Mouse (Mus musculus): Measurements from ENCODE around the gene Gm49380. TPM values are rescaled to one million over a fixed set of nuclear protein-coding genes. Genes with fewer than 3 reads are reported as not detected.

Gene Gm49380
- polyA plus RNA-seq, 1 experiment: 0.67 TPM

DNA sequence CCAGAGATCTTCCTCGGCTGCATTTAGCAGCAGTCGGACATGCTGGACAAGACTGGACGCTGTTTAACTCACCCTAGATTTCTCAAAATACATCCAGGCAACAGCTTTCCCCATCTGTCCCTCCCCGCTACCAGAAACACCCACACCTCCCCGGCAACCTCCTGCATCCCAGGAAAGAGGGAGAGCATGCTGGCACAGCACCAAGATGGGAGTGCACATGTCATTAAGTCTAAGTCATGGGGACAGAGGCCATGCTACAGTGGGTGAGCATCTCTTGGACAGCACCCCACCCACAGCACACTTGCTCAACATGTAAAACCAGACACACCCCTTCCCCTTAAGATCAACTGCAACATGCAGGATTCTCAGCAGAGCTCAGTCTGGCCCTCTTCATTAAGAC is 32.3 kb downstream of the Gm49380 start:
- Histone ChIP-seq H3K4me1 (ENCODE audit: control insufficient read depth, insufficient read depth, low read length) (no peaks in the 10 kb centered on the region), H3K27me3 (ENCODE audit: control insufficient read depth, insufficient read depth, low read length, poor library complexity, severe bottlenecking) (no peaks in the 10 kb centered on the region)

DNA sequence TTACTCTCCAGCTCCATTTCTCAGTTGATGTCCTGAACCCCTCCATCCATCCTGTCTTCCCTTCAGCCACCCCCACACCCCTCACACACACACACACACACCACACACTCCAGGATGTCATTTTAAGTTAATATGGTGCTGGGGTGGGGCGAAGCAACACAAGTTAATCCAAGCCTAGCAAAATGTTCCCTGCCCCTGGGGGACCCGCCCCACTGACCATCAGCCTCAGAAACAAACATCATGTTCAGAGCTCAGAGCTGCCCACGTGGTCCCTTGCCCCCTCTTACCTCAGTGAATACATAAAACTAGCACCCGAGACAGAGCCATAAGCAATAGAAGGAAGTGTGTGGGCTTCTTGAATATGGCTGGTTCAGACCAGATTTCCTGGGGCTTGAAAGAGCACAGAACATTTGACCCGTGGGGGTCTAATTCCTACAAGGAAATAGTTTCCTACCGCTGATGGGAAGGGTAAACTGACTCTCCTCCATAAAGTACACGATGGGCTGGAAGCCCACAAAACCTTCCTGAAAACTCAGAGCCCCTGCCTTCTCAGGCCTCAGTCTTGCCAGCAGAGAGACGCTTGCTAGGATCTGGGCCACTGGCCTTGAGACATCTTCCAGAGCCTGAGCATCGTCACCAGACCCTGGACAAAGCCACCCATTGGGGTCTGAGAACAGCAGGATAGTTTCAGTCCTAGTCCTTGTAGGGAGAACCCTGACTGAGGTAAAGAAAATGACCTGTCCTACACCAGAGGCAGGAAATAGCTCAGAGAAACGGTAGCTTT is 33.1 kb downstream of the Gm49380 start:
- no peak overlapping the region for H3K27ac ChIP-seq (ENCODE audit: insufficient read depth, low read length)
- no peaks in the 10 kb centered on the region for H3K4me1 ChIP-seq (ENCODE audit: control insufficient read depth, insufficient read depth, low read length)
- no peaks in the 10 kb centered on the region for H3K27me3 ChIP-seq (ENCODE audit: control insufficient read depth, insufficient read depth, low read length, poor library complexity, severe bottlenecking)
- no peak overlapping the region for H3K4me3 ChIP-seq (ENCODE audit: low read depth, low read length)
- TF ChIP-seq CTCF (IDR thresholded peaks at IDR 0.05; ENCODE audit: low read depth, low read length) (no peak), EP300 (IDR thresholded peaks at IDR 0.05; ENCODE audit: insufficient read depth, low read depth, low read length) (no peak), POLR2A (IDR thresholded peaks at IDR 0.05; ENCODE audit: insufficient read depth, low read length) (no peak)
- no peaks in the 10 kb centered on the region for H3K9me3 ChIP-seq (replicated peaks; ENCODE audit: control insufficient read depth, insufficient read depth, low read length, poor library complexity, severe bottlenecking)
- H3K9ac ChIP-seq (ENCODE audit: low read depth, poor library complexity, severe bottlenecking): no peak overlapping the region
- no peaks in the 10 kb centered on the region for H3K36me3 ChIP-seq (ENCODE audit: control insufficient read depth, insufficient read depth, low read length, poor library complexity, severe bottlenecking)

More for the DNA sequence above, 32.3 kb downstream of the Gm49380 start:
- no peak overlapping the region for H3K9ac ChIP-seq (ENCODE audit: low read depth, poor library complexity, severe bottlenecking)
- TF ChIP-seq EP300 (IDR thresholded peaks at IDR 0.05; ENCODE audit: insufficient read depth, low read depth, low read length) (no peak), CTCF (IDR thresholded peaks at IDR 0.05; ENCODE audit: low read depth, low read length) (no peak), POLR2A (IDR thresholded peaks at IDR 0.05; ENCODE audit: insufficient read depth, low read length) (no peak)
- H3K4me3 ChIP-seq (ENCODE audit: low read depth, low read length): no peak overlapping the region
- H3K27ac ChIP-seq (ENCODE audit: insufficient read depth, low read length): no peak overlapping the region
- no peaks in the 10 kb centered on the region for H3K9me3 ChIP-seq (replicated peaks; ENCODE audit: control insufficient read depth, insufficient read depth, low read length, poor library complexity, severe bottlenecking)
- no peaks in the 10 kb centered on the region for H3K36me3 ChIP-seq (ENCODE audit: control insufficient read depth, insufficient read depth, low read length, poor library complexity, severe bottlenecking)

DNA sequence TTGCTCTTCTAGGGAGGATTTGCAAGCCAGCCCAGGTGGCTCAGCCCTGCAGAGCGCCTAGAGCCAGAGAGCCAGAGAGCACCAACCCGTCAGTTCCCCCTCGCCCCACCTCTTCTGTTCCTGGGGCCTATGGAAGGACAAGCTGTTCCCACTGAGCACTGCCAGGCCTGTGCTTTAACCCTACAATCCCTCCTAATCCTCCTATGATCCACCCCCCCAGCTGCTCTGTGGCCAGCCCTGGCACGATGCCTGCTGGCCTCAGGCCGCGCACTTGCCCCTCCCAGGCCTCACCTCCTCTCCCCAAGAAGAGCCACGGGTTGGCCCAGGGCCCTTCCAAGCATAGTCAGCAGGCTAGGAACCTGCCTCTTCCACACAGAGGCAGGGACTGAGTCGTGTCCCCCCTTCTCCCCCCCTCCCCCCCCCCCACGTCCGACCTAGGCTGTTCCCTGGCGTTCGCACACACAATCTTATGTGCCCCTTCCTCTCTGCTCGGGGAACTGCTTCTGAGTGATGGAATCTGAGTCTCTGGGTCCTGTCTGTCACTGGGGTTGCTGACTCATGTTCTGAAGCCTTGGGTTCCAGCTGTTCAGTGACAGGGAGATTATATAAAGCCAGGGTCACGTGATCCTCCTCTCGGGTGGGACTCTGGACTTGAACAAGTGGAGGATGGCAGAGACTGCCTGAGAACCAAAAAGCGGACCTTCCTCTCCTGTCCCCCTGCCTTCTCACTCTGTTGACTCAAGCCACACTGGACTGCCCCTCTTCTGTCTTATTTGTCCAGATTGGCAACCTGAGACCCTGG is 34.1 kb downstream of the Gm49380 start:
- Histone ChIP-seq H3K9me3 (replicated peaks; ENCODE audit: control insufficient read depth, insufficient read depth, low read length, poor library complexity, severe bottlenecking) (no peaks in the 10 kb centered on the region), H3K9ac (ENCODE audit: low read depth, poor library complexity, severe bottlenecking) (no peak overlapping the region), H3K4me3 (ENCODE audit: low read depth, low read length) (no peak overlapping the region), H3K27me3 (ENCODE audit: control insufficient read depth, insufficient read depth, low read length, poor library complexity, severe bottlenecking) (no peaks in the 10 kb centered on the region), H3K4me1 (ENCODE audit: control insufficient read depth, insufficient read depth, low read length) (no peaks in the 10 kb centered on the region), H3K27ac (ENCODE audit: insufficient read depth, low read length) (no peak overlapping the region), H3K36me3 (ENCODE audit: control insufficient read depth, insufficient read depth, low read length, poor library complexity, severe bottlenecking) (no peaks in the 10 kb centered on the region)
- TF ChIP-seq POLR2A (IDR thresholded peaks at IDR 0.05; ENCODE audit: insufficient read depth, low read length) (no peak), EP300 (IDR thresholded peaks at IDR 0.05; ENCODE audit: insufficient read depth, low read depth, low read length) (no peak), CTCF (IDR thresholded peaks at IDR 0.05; ENCODE audit: low read depth, low read length) (no peak)

DNA sequence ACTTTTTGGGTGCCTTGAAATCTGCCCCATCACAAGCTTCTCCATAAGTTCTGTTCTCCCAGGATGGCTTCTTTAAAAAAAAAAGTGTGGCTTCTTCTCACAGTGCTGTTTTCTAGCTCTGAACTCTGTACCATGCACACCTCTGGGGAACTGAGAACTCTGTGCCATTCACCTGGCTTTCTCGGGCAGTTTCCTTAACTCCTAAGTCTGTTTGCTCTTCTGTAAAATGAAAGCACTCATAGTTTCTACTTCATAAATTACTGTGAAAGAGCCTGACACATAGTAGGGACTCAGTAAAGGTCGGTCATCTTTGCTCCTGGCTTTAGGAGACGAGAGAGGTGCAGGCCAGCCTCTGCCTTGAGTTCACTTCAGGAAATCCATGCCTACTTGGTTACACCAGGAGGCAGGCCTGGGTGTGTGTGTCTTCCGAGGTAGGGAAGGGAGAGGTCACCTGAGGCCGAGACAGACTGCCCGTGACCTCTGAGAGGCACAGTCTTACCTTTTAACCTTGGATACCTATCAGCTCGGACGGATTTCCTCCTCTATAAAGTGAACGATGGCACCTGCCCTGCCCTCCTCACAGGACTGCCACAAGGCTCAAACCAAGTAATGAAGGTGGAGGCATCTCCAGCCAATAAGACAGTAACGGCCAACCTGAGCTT is 35.0 kb downstream of the Gm49380 start:
- no peak overlapping the region for H3K9ac ChIP-seq (ENCODE audit: low read depth, poor library complexity, severe bottlenecking)
- no peaks in the 10 kb centered on the region for H3K36me3 ChIP-seq (ENCODE audit: control insufficient read depth, insufficient read depth, low read length, poor library complexity, severe bottlenecking)
- H3K4me1 ChIP-seq (ENCODE audit: control insufficient read depth, insufficient read depth, low read length): no peaks in the 10 kb centered on the region
- TF ChIP-seq EP300 (IDR thresholded peaks at IDR 0.05; ENCODE audit: insufficient read depth, low read depth, low read length) (no peak), CTCF (IDR thresholded peaks at IDR 0.05; ENCODE audit: low read depth, low read length) (no peak), POLR2A (IDR thresholded peaks at IDR 0.05; ENCODE audit: insufficient read depth, low read length) (no peak)
- H3K9me3 ChIP-seq (replicated peaks; ENCODE audit: control insufficient read depth, insufficient read depth, low read length, poor library complexity, severe bottlenecking): no peaks in the 10 kb centered on the region
- no peak overlapping the region for H3K27ac ChIP-seq (ENCODE audit: insufficient read depth, low read length)
- H3K27me3 ChIP-seq (ENCODE audit: control insufficient read depth, insufficient read depth, low read length, poor library complexity, severe bottlenecking): no peaks in the 10 kb centered on the region
- no peak overlapping the region for H3K4me3 ChIP-seq (ENCODE audit: low read depth, low read length)

DNA sequence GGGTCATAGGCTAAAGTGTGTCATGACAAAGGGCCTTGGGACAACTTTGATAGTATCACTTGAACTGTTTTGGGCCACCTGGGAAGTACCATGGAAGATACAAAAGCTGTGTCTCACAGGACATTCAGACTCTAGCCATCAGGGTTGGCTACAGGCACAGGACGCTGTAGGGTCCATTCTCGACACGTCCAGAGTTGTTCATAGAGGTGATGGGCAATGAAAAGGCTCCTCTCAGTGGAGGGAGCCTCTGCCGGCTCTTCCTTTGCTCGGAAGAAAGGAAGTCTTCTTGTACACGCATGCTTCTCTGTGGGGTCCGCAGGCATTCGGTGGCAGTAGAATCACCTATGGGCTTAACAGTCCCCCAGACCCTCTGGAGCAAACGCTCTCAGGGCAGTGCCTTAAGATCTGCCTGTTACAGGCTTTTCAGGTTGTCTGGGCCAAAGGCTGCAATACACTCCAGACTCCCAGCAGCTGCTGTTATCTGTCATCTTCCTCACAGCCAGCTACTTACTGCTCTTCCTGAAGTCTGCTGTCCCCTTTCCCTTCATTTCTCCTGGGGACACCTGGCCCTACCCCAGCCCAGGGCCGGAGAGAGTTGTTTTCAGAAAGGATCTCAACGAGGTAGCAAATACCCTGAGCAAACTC is 35.9 kb downstream of the Gm49380 start:
- H3K4me1 ChIP-seq (ENCODE audit: control insufficient read depth, insufficient read depth, low read length): no peaks in the 10 kb centered on the region
- no peak overlapping the region for H3K4me3 ChIP-seq (ENCODE audit: low read depth, low read length)
- no peaks in the 10 kb centered on the region for H3K27me3 ChIP-seq (ENCODE audit: control insufficient read depth, insufficient read depth, low read length, poor library complexity, severe bottlenecking)
- no peak overlapping the region for H3K9ac ChIP-seq (ENCODE audit: low read depth, poor library complexity, severe bottlenecking)
- TF ChIP-seq POLR2A (IDR thresholded peaks at IDR 0.05; ENCODE audit: insufficient read depth, low read length) (no peak), CTCF (IDR thresholded peaks at IDR 0.05; ENCODE audit: low read depth, low read length) (no peak), EP300 (IDR thresholded peaks at IDR 0.05; ENCODE audit: insufficient read depth, low read depth, low read length) (no peak)
- no peaks in the 10 kb centered on the region for H3K36me3 ChIP-seq (ENCODE audit: control insufficient read depth, insufficient read depth, low read length, poor library complexity, severe bottlenecking)
- H3K9me3 ChIP-seq (replicated peaks; ENCODE audit: control insufficient read depth, insufficient read depth, low read length, poor library complexity, severe bottlenecking): no peaks in the 10 kb centered on the region
- H3K27ac ChIP-seq (ENCODE audit: insufficient read depth, low read length): no peak overlapping the region
